Mouse (Mus musculus) hindbrain, embryonic 15.5 days (tissue): Measurements from ENCODE around the gene Dhh. TPM values are rescaled to one million over a fixed set of nuclear protein-coding genes. Genes with fewer than 3 reads are reported as not detected.
A peak's percentile ranks its signal among the peaks of the same experiment; 100 is the strongest.

Experiments
- ATAC-seq: fragments of 200-750 bp; cut with Nextera tagmentation; 2 replicates; pipeline ENCODE4 v1.8.0; 2017; ENCODE audit warnings: low read depth, moderate number of reproducible peaks, moderate TSS enrichment; ENCODE audit not compliant: low FRiP score
- H3K27ac ChIP-seq: fragments of 300-500 bp; sonication (generic); replicated peaks from 2 replicates; pipeline ENCODE4 v1.5.1; 2015; ENCODE audit warnings: mild to moderate bottlenecking, inconsistent platforms
- H3K27me3 ChIP-seq: fragments of 300-500 bp; sonication (generic); 2 replicates; pipeline ENCODE4 v1.6.1; 2015; ENCODE audit warnings: control low read depth, inconsistent platforms
- H3K36me3 ChIP-seq: fragments of 300-500 bp; sonication (generic); 2 replicates; pipeline ENCODE4 v1.6.1; 2015; ENCODE audit warnings: control low read depth, inconsistent platforms
- H3K4me1 ChIP-seq: fragments of 300-500 bp; sonication (generic); replicated peaks from 2 replicates; pipeline ENCODE4 v1.6.1; 2015; ENCODE audit warnings: control low read depth, inconsistent platforms
- H3K4me2 ChIP-seq: fragments of 300-500 bp; sonication (generic); 2 replicates; pipeline ENCODE4 v1.6.1; 2015; ENCODE audit warnings: moderate library complexity, mild to moderate bottlenecking, inconsistent platforms
- H3K4me3 ChIP-seq: fragments of 300-500 bp; sonication (generic); 2 replicates; pipeline ENCODE4 v1.5.1; 2015; ENCODE audit warnings: mild to moderate bottlenecking, inconsistent platforms
- H3K9ac ChIP-seq: fragments of 300-500 bp; sonication (generic); 2 replicates; pipeline ENCODE4 v1.6.1; 2015; ENCODE audit warnings: inconsistent platforms
- H3K9me3 ChIP-seq: fragments of 300-500 bp; sonication (generic); 2 replicates; pipeline ENCODE4 v1.6.1; 2016; ENCODE audit warnings: control low read depth, inconsistent platforms
- WGBS: fragments of 180-500 bp; shearing (Covaris S2); methylation state at CpG from one replicate; pipeline ENCODE4 v1.1.7; 2015; 5-methylcytosine and 5-hydroxymethylcytosine counted together
- polyA plus RNA-seq: library from polyadenylated mRNA; unstranded; fragments of >200 nt; fragmentation: Nextera tagmentation; extraction: Ambion mirVana; gene quantifications from 2 replicates; pipeline ENCODE4 v1.2.1, GENCODE M21; 2015

The Dhh gene
- polyA plus RNA-seq, 1 experiment from 2014 or later = 1.9 TPM

GRCm38 (mm10) chr15:98902600-98902999 is 4.3 kb upstream of the Dhh start:
- no peak overlapping the region for H3K4me2 ChIP-seq
- H3K4me1 ChIP-seq = peaks cover 11% of the 10 kb centered on the region
- peaks cover 40% of the 10 kb centered on the region for H3K36me3 ChIP-seq
- H3K27ac ChIP-seq = no peak overlapping the region
- no peak overlapping the region for H3K4me3 ChIP-seq
- H3K9me3 ChIP-seq = no peaks in the 10 kb centered on the region
- WGBS = 91% methylated on average over 2 of the region's 2 CpGs
- peaks cover 33% of the 10 kb centered on the region for H3K27me3 ChIP-seq
- ATAC-seq = no peak
- no peak overlapping the region for H3K9ac ChIP-seq

GRCm38 (mm10) chr15:98901530-98901929 is 3.2 kb upstream of the Dhh start:
- H3K36me3 ChIP-seq = peaks cover 30% of the 10 kb centered on the region
- peaks cover 14% of the 10 kb centered on the region for H3K4me1 ChIP-seq
- H3K9me3 ChIP-seq = no peaks in the 10 kb centered on the region
- H3K4me2 ChIP-seq = no peak overlapping the region
- 67% methylated on average over 1 of the region's 1 CpGs for WGBS
- peaks cover 43% of the 10 kb centered on the region for H3K27me3 ChIP-seq
- no peak overlapping the region for H3K27ac ChIP-seq
- no peak for ATAC-seq
- H3K9ac ChIP-seq = no peak overlapping the region
- no peak overlapping the region for H3K4me3 ChIP-seq

GRCm38 (mm10) chr15:98897495-98897894 is 845 bp downstream of the Dhh start:
- Histone ChIP-seq H3K9ac (no peak overlapping the region), H3K27me3 (peaks cover 82% of the 10 kb centered on the region), H3K36me3 (no peaks in the 10 kb centered on the region), H3K4me1 (peaks cover 40% of the 10 kb centered on the region), H3K27ac (no peak overlapping the region), H3K4me3 (peak overlapping the region; percentile 24), H3K9me3 (no peaks in the 10 kb centered on the region), H3K4me2 (peak overlapping the region; percentile 44)
- WGBS = 2% methylated on average over 10 of the region's 10 CpGs
- no peak for ATAC-seq

GRCm38 (mm10) chr15:98895635-98896589 is 2.4 kb downstream of the Dhh start:
- WGBS = 2% methylated on average over 41 of the region's 41 CpGs
- peaks cover 43% of the 10 kb centered on the region for H3K4me1 ChIP-seq
- H3K27me3 ChIP-seq = peaks cover 87% of the 10 kb centered on the region
- H3K4me2 ChIP-seq = peak overlapping the region; percentile 91
- H3K4me3 ChIP-seq = peak overlapping the region; percentile 46
- peak overlapping the region; percentile 32 for H3K9ac ChIP-seq
- ATAC-seq = peak; percentile 36; the same call in 1 of the 2 replicates
- no peaks in the 10 kb centered on the region for H3K36me3 ChIP-seq
- H3K27ac ChIP-seq = no peak overlapping the region
- H3K9me3 ChIP-seq = no peaks in the 10 kb centered on the region

GRCm38 (mm10) chr15:98894746-98895634 is 3.4 kb downstream of the Dhh start:
- Histone ChIP-seq H3K9ac (peak overlapping the region; percentile 32; the same call in 1 of the 2 replicates), H3K27me3 (peaks cover 77% of the 10 kb centered on the region), H3K4me1 (peaks cover 43% of the 10 kb centered on the region), H3K9me3 (no peaks in the 10 kb centered on the region), H3K4me2 (peak overlapping the region; percentile 91), H3K27ac (no peak overlapping the region), H3K4me3 (peak overlapping the region; percentile 46), H3K36me3 (no peaks in the 10 kb centered on the region)
- 3% methylated on average over 37 of the region's 38 CpGs for WGBS
- 0 out of 2 replicates have a peak, but pooled peaks have one; percentile 3 for ATAC-seq

GRCm38 (mm10) chr15:98893940-98894745 is 4.2 kb downstream of the Dhh start, which contains the start of gene Rhebl1:
TSS of gene Rhebl1 (minus strand) at chr15:98894540.
- Histone ChIP-seq H3K9me3 (no peaks in the 10 kb centered on the region), H3K4me3 (peak within 1 kb of the TSS; percentile 46), H3K36me3 (no peaks in the 10 kb centered on the region), H3K4me2 (peak within 1 kb of the TSS; percentile 91), H3K27ac (no peak within 1 kb of the TSS), H3K4me1 (peaks cover 43% of the 10 kb centered on the region), H3K27me3 (peaks cover 70% of the 10 kb centered on the region), H3K9ac (0 out of 2 replicates have a peak within 1 kb of the TSS, but pooled peaks have one; percentile 30)
- WGBS = under 1% methylated on average over 77 of the region's 77 CpGs
- no peak for ATAC-seq

- Histone ChIP-seq H3K4me3 (no peak overlapping the region), H3K36me3 (no peaks in the 10 kb centered on the region), H3K4me1 (peaks cover 37% of the 10 kb centered on the region), H3K27ac (no peak overlapping the region), H3K4me2 (no peak overlapping the region), H3K9ac (no peak overlapping the region), H3K27me3 (peaks cover 59% of the 10 kb centered on the region), H3K9me3 (no peaks in the 10 kb centered on the region)
- WGBS = 49% methylated on average over 4 of the region's 4 CpGs
- no peak for ATAC-seq
These were observed 5.3 kb downstream of the Dhh start for GRCm38 (mm10) chr15:98893036-98893435.

- H3K27ac ChIP-seq = no peak overlapping the region
- 42% methylated on average over 6 of the region's 6 CpGs for WGBS
- no peak overlapping the region for H3K4me3 ChIP-seq
- peaks cover 49% of the 10 kb centered on the region for H3K27me3 ChIP-seq
- no peaks in the 10 kb centered on the region for H3K9me3 ChIP-seq
- H3K9ac ChIP-seq = no peak overlapping the region
- peak; percentile 52; the same call in 1 of the 2 replicates for ATAC-seq
- no peak overlapping the region for H3K4me2 ChIP-seq
- no peaks in the 10 kb centered on the region for H3K36me3 ChIP-seq
- peaks cover 30% of the 10 kb centered on the region for H3K4me1 ChIP-seq
These were observed 6.3 kb downstream of the Dhh start for GRCm38 (mm10) chr15:98891907-98892606.

GRCm38 (mm10) chr15:98891198-98891742 is 7.1 kb downstream of the Dhh start:
- Histone ChIP-seq H3K27me3 (peaks cover 42% of the 10 kb centered on the region), H3K27ac (no peak overlapping the region), H3K4me1 (peaks cover 30% of the 10 kb centered on the region), H3K4me3 (no peak overlapping the region), H3K4me2 (no peak overlapping the region), H3K9ac (no peak overlapping the region), H3K9me3 (no peaks in the 10 kb centered on the region), H3K36me3 (no peaks in the 10 kb centered on the region)
- no peak for ATAC-seq
- 8% methylated on average over 19 of the region's 19 CpGs for WGBS

- Histone ChIP-seq H3K4me1 (0 out of 2 replicates have a peak, but pooled peaks cover 3% of the 10 kb centered on the region), H3K27ac (no peak overlapping the region), H3K9me3 (no peaks in the 10 kb centered on the region), H3K9ac (no peak overlapping the region), H3K4me3 (no peak overlapping the region), H3K27me3 (peaks cover 6% of the 10 kb centered on the region; the same call in 1 of the 2 replicates), H3K36me3 (no peaks in the 10 kb centered on the region), H3K4me2 (no peak overlapping the region)
- 83% methylated on average over 7 of the region's 7 CpGs for WGBS
- ATAC-seq = no peak
These were observed 10.8 kb downstream of the Dhh start for GRCm38 (mm10) chr15:98887526-98887925.
